Mouse (Mus musculus) liver, adult 2 months (tissue): ENCODE results near the gene Arhgef40. TPM values are rescaled to one million over a fixed set of nuclear protein-coding genes. Genes with fewer than 3 reads are reported as not detected.

Experiments used
- DNase-seq: peaks from one replicate; pipeline ENCODE4 v3.0.0-alpha.2; 2011; ENCODE audit warnings: low read depth, low spot score; ENCODE audit errors: extremely low read depth
- H3K27ac ChIP-seq: fragments of 200-500 bp; replicated peaks from 2 replicates; pipeline ENCODE4 v1.5.1; 2012; ENCODE audit warnings: low read depth, mild to moderate bottlenecking, control low read depth, inconsistent platforms, low read length; ENCODE audit not compliant: insufficient read depth
- H3K27me3 ChIP-seq: fragments of 200-500 bp; 2 replicates; pipeline ENCODE4 v1.6.1; 2012; ENCODE audit warnings: mild to moderate bottlenecking, moderate library complexity, low read length, inconsistent platforms; ENCODE audit not compliant: control insufficient read depth, insufficient read depth
- H3K36me3 ChIP-seq: fragments of 200-500 bp; 2 replicates; pipeline ENCODE4 v1.6.1; 2012; ENCODE audit warnings: low read length, inconsistent platforms; ENCODE audit not compliant: control insufficient read depth, insufficient read depth
- H3K4me1 ChIP-seq: fragments of 200-500 bp; 2 replicates; pipeline ENCODE4 v1.6.1; 2011; ENCODE audit warnings: low read length; ENCODE audit not compliant: control insufficient read depth, insufficient read depth
- H3K4me3 ChIP-seq: fragments of 200-500 bp; 2 replicates; pipeline ENCODE4 v1.5.1; 2011; ENCODE audit warnings: low read depth, mild to moderate bottlenecking, control low read depth, low read length, moderate library complexity; ENCODE audit not compliant: insufficient read depth
- H3K79me2 ChIP-seq: fragments of 200-500 bp; 2 replicates; pipeline ENCODE4 v1.6.1; 2012; ENCODE audit warnings: inconsistent platforms, mild to moderate bottlenecking, low read length, moderate library complexity; ENCODE audit not compliant: control insufficient read depth, insufficient read depth
- H3K9ac ChIP-seq: fragments of 200-500 bp; 2 replicates; pipeline ENCODE4 v1.6.1; 2012; ENCODE audit warnings: low read depth, mild to moderate bottlenecking, control low read depth, inconsistent platforms, low read length
- CTCF ChIP-seq: fragments of 200-500 bp; IDR thresholded peaks from 2 replicates; pipeline ENCODE4 v1.5.1; 2011; ENCODE audit warnings: low read depth, low read length, control low read depth
- POLR2A ChIP-seq: fragments of 200-500 bp; IDR thresholded peaks from 2 replicates; pipeline ENCODE4 v1.6.1; 2011; ENCODE audit warnings: low read length, control low read depth; ENCODE audit not compliant: insufficient read depth; ENCODE audit errors: extremely low read depth
- WGBS: fragments of 180-500 bp; shearing (Covaris S2); methylation state at CpG from one replicate; pipeline ENCODE4 v1.1.7; 2018; 5-methylcytosine and 5-hydroxymethylcytosine counted together
- polyA plus RNA-seq: library from polyadenylated mRNA; depleted of rRNA; stranded (reverse); fragments of >200 nt; gene quantifications from 2 replicates; pipeline ENCODE4 v1.2.3, GENCODE M21; 2012; rRNA removed
- total RNA-seq: library from RNA; depleted of rRNA; stranded (reverse); fragments of >200 nt; gene quantifications from 2 replicates; pipeline ENCODE4 v1.2.3, GENCODE M21; 2014; rRNA removed

Gene Arhgef40
- 6.1 and 9.5 TPM in 2 replicates for total RNA-seq
- 12.5 and 16.1 TPM in 2 replicates for polyA plus RNA-seq

GRCm38 (mm10) chr14:51984247-51985231, at the start of gene Arhgef40:
TSS of gene Arhgef40 (plus strand) at chr14:51984719.
- no peaks in the 10 kb centered on the region for H3K4me1 ChIP-seq
- H3K27ac ChIP-seq: no peak within 1 kb of the TSS; the same call in 1 of the 2 replicates
- peak; percentile 21 for DNase-seq

GRCm38 (mm10) chr14:51939005-51939404, 45.5 kb upstream of the Arhgef40 start:
- peaks cover 15% of the 10 kb centered on the region for H3K4me1 ChIP-seq
- H3K27me3 ChIP-seq: no peaks in the 10 kb centered on the region
- no peak for TF ChIP-seq CTCF
- TF ChIP-seq POLR2A: no peak
- no peak overlapping the region for H3K9ac ChIP-seq
- no peaks in the 10 kb centered on the region for H3K36me3 ChIP-seq
- peak overlapping the region; percentile 28; the same call in 1 of the 2 replicates for H3K27ac ChIP-seq
- no peak overlapping the region for H3K4me3 ChIP-seq
- no peak for DNase-seq
- H3K79me2 ChIP-seq: no peaks in the 10 kb centered on the region
- 88% methylated on average over 9 of the region's 9 CpGs for WGBS

More at GRCm38 (mm10) chr14:51984247-51985231, at the start of gene Arhgef40:
- no peaks in the 10 kb centered on the region for H3K36me3 ChIP-seq
- TF ChIP-seq POLR2A (no peak), CTCF (no peak)
- no peaks in the 10 kb centered on the region for H3K79me2 ChIP-seq
- H3K27me3 ChIP-seq: no peaks in the 10 kb centered on the region
- peak within 1 kb of the TSS; percentile 74 for H3K4me3 ChIP-seq
- WGBS: 4% methylated on average over 69 of the region's 74 CpGs
- H3K9ac ChIP-seq: peak within 1 kb of the TSS; percentile 77

- TF ChIP-seq POLR2A (no peak), CTCF (no peak)
- peaks cover 3% of the 10 kb centered on the region; the same call in 1 of the 2 replicates for H3K36me3 ChIP-seq
- H3K4me3 ChIP-seq: peak overlapping the region; percentile 42
- no peaks in the 10 kb centered on the region for H3K27me3 ChIP-seq
- 8% methylated on average over 8 of the region's 8 CpGs for WGBS
- no peaks in the 10 kb centered on the region for H3K79me2 ChIP-seq
- peak; percentile 87 for DNase-seq
- H3K4me1 ChIP-seq: peaks cover 19% of the 10 kb centered on the region
- peak overlapping the region; percentile 74 for H3K9ac ChIP-seq
- H3K27ac ChIP-seq: peak overlapping the region; percentile 99
Observed at GRCm38 (mm10) chr14:51940944-51941560, 43.5 kb upstream of the Arhgef40 start.

GRCm38 (mm10) chr14:51941577-51941976, 42.9 kb upstream of the Arhgef40 start:
- peaks cover 19% of the 10 kb centered on the region for H3K4me1 ChIP-seq
- peak overlapping the region; percentile 42 for H3K4me3 ChIP-seq
- peak overlapping the region; percentile 99 for H3K27ac ChIP-seq
- DNase-seq: peak; percentile 88
- WGBS: 9% methylated on average over 9 of the region's 9 CpGs
- TF ChIP-seq POLR2A (no peak), CTCF (no peak)
- no peaks in the 10 kb centered on the region for H3K79me2 ChIP-seq
- no peaks in the 10 kb centered on the region for H3K27me3 ChIP-seq
- peak overlapping the region; percentile 74 for H3K9ac ChIP-seq
- peaks cover 3% of the 10 kb centered on the region; the same call in 1 of the 2 replicates for H3K36me3 ChIP-seq

- DNase-seq: peak; percentile 72
- Histone ChIP-seq H3K27me3 (no peaks in the 10 kb centered on the region), H3K27ac (peak overlapping the region; percentile 98), H3K4me3 (no peak overlapping the region; the same call in 1 of the 2 replicates), H3K4me1 (peaks cover 19% of the 10 kb centered on the region), H3K79me2 (no peaks in the 10 kb centered on the region), H3K36me3 (peaks cover 3% of the 10 kb centered on the region; the same call in 1 of the 2 replicates), H3K9ac (peak overlapping the region; percentile 74)
- TF ChIP-seq CTCF: no peak
- TF ChIP-seq POLR2A: no peak
- 26% methylated on average over 7 of the region's 7 CpGs for WGBS
Observed at GRCm38 (mm10) chr14:51942236-51942635, 42.3 kb upstream of the Arhgef40 start.
